Mouse (Mus musculus) C2C12 (cell line): ENCODE data around the gene Chrna4. TPM values are rescaled to one million over a fixed set of nuclear protein-coding genes. Genes with fewer than 3 reads are reported as not detected.

Source experiments
- H3K27me3 ChIP-seq: one replicate; pipeline ENCODE4 v1.6.1; 2011; ENCODE audit not compliant: control insufficient read depth, insufficient read depth, insufficient read length
- H3K36me3 ChIP-seq: one replicate; pipeline ENCODE4 v1.6.1; 2011; ENCODE audit not compliant: control insufficient read depth, insufficient read depth
- H3K4me3 ChIP-seq: one replicate; pipeline ENCODE4 v1.5.1; 2011; ENCODE audit warnings: mild to moderate bottlenecking, control low read depth; ENCODE audit not compliant: poor library complexity, insufficient read depth, severe bottlenecking
- H3K79me2 ChIP-seq: one replicate; pipeline ENCODE4 v1.6.1; 2011; ENCODE audit not compliant: control insufficient read depth, insufficient read depth
- H3K79me3 ChIP-seq: one replicate; pipeline ENCODE4 v1.6.1; 2011; ENCODE audit warnings: low read depth, control low read depth
- H3ac ChIP-seq: one replicate; pipeline ENCODE3; 2011; ENCODE audit warnings: low read depth; ENCODE audit not compliant: control insufficient read depth, insufficient read length
- CEBPB ChIP-seq: IDR thresholded peaks from one replicate; pipeline ENCODE4 v1.6.1; 2011; ENCODE audit warnings: low read depth, mild to moderate bottlenecking, control low read depth, moderate library complexity
- CTCF ChIP-seq: IDR thresholded peaks from one replicate; pipeline ENCODE4 v1.5.1; 2011; ENCODE audit not compliant: control insufficient read depth, insufficient read depth, insufficient read length
- FOSL1 ChIP-seq: IDR thresholded peaks from one replicate; pipeline ENCODE4 v1.8.0; 2011; ENCODE audit warnings: mild to moderate bottlenecking, low read length; ENCODE audit not compliant: poor library complexity, insufficient read depth, severe bottlenecking
- MAX ChIP-seq: IDR thresholded peaks from one replicate; pipeline ENCODE4 v1.6.1; 2011; ENCODE audit warnings: mild to moderate bottlenecking, control low read depth
- MYOD1 ChIP-seq: IDR thresholded peaks from one replicate; pipeline ENCODE4 v1.6.1; 2011; ENCODE audit warnings: low read depth; ENCODE audit not compliant: control insufficient read depth, insufficient read length
- MYOG ChIP-seq: IDR thresholded peaks from one replicate; pipeline ENCODE4 v1.6.1; 2011; ENCODE audit not compliant: control insufficient read depth, insufficient read length; ENCODE audit errors: extremely low read depth
- USF1 ChIP-seq: IDR thresholded peaks from one replicate; pipeline ENCODE4 v1.6.1; 2011; ENCODE audit warnings: low read depth, mild to moderate bottlenecking, control low read depth, moderate library complexity
- polyA plus RNA-seq: library from polyadenylated mRNA; unstranded; fragments of >200 nt; fragmentation: generic; extraction: Trizol; gene quantifications from one replicate; pipeline ENCODE4 v1.2.1, GENCODE M21; 2012; ENCODE audit warnings: missing spikeins

Gene Chrna4
- polyA plus RNA-seq, 1 experiment, result not detected

DNA sequence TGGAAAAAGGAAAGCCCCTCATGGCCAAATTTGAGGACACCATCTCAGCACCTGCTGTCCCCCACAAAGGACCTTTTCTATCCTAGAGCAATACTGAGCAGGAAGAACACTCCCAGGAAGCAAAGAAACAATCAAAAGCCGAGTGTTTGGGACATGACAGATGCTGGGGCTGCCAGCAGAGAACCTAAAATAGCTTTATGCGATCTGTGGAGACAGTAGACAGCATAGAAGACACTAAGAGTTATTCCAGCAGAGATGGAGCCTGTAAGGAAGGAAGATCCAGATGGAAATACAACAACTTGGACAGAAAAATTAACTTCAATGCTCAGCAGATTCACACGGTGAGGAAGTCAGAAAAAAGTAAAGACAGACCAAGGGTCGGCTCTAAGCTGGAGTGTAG lies 22.5 kb upstream of the Chrna4 start:
- Histone ChIP-seq H3K79me2 (no peaks in the 10 kb centered on the region), H3K36me3 (no peaks in the 10 kb centered on the region), H3K79me3 (no peaks in the 10 kb centered on the region), H3K27me3 (peaks cover 17% of the 10 kb centered on the region), H3K4me3 (no peak overlapping the region), H3ac (no peak overlapping the region)
- TF ChIP-seq FOSL1 (no peak), CTCF (no peak), MAX (no peak), USF1 (no peak), MYOG (no peak), CEBPB (no peak), MYOD1 (no peak)

DNA sequence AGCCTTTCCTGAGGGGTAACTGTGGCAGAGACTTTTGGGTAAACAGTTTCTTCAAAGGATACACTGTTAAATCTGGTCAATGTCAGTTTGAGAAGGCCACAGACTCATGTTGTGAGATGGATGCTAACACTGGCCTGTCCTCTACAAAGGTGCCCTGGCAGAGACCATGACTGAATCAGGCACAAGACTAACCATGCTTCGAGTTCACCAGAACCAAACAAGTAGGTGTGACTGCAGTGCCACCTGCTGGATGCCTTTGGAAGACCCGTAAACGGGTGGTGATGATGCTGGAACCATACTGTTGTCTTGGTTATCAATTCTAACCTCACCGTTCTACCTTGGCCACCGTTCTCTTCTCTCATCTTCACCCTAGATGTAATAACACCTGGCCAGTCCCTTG lies 16.8 kb upstream of the Chrna4 start:
- H3ac ChIP-seq, result no peak overlapping the region
- H3K79me2 ChIP-seq, result no peaks in the 10 kb centered on the region
- no peak overlapping the region for H3K4me3 ChIP-seq
- no peaks in the 10 kb centered on the region for H3K79me3 ChIP-seq
- H3K27me3 ChIP-seq, result peaks cover 41% of the 10 kb centered on the region
- no peak for TF ChIP-seq USF1
- TF ChIP-seq MAX, result no peak
- peak; percentile 76 for TF ChIP-seq CTCF
- TF ChIP-seq CEBPB, result no peak
- H3K36me3 ChIP-seq, result no peaks in the 10 kb centered on the region

- Histone ChIP-seq H3K27me3 (peaks cover 52% of the 10 kb centered on the region), H3K36me3 (no peaks in the 10 kb centered on the region), H3ac (no peak overlapping the region), H3K79me2 (no peaks in the 10 kb centered on the region), H3K4me3 (no peak overlapping the region), H3K79me3 (no peaks in the 10 kb centered on the region)
- TF ChIP-seq MYOD1, result no peak
- TF ChIP-seq CEBPB, result no peak
- TF ChIP-seq MAX, result no peak
- no peak for TF ChIP-seq CTCF
- TF ChIP-seq USF1, result no peak
- TF ChIP-seq MYOG, result no peak
- TF ChIP-seq FOSL1, result no peak
Measured at GRCm38 (mm10) chr2:181058193-181058592, 14.8 kb upstream of the Chrna4 start.

DNA sequence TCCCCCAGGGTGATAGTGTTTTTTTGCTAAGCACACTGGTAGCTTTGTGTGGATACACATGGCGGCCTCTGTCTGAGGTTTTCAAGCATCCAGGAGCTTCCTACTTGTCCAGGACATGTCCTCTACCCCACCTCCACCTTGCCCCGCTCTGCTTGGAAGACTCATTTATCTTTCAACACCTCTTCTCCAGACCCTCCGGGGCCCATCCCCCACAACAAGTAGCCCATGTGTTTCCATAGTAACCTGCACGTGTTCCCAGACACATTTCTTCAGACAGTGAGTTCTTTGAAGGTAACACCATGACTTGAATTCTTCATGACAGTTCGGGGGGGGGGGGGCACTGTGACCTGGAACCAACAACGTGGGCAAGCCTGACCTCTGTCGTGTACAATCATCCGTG lies 14.0 kb upstream of the Chrna4 start:
- no peaks in the 10 kb centered on the region for H3K79me2 ChIP-seq
- H3K79me3 ChIP-seq, result no peaks in the 10 kb centered on the region
- H3ac ChIP-seq, result no peak overlapping the region
- no peak for TF ChIP-seq MYOG
- no peak for TF ChIP-seq USF1
- no peak for TF ChIP-seq MAX
- no peak for TF ChIP-seq MYOD1
- no peak for TF ChIP-seq CEBPB
- TF ChIP-seq CTCF, result no peak
- TF ChIP-seq FOSL1, result no peak
- no peak overlapping the region for H3K4me3 ChIP-seq
- peaks cover 57% of the 10 kb centered on the region for H3K27me3 ChIP-seq
- H3K36me3 ChIP-seq, result no peaks in the 10 kb centered on the region

GRCm38 (mm10) chr2:181052171-181052570 lies 8.8 kb upstream of the Chrna4 start:
- Histone ChIP-seq H3ac (no peak overlapping the region), H3K36me3 (no peaks in the 10 kb centered on the region), H3K79me2 (no peaks in the 10 kb centered on the region), H3K4me3 (no peak overlapping the region), H3K27me3 (peaks cover 57% of the 10 kb centered on the region), H3K79me3 (no peaks in the 10 kb centered on the region)
- TF ChIP-seq CTCF (no peak), CEBPB (no peak), FOSL1 (no peak), MYOG (no peak), USF1 (no peak)

- no peak for TF ChIP-seq USF1
- Histone ChIP-seq H3K27me3 (peaks cover 36% of the 10 kb centered on the region), H3K79me3 (no peaks in the 10 kb centered on the region), H3ac (no peak overlapping the region), H3K4me3 (no peak overlapping the region), H3K36me3 (no peaks in the 10 kb centered on the region), H3K79me2 (no peaks in the 10 kb centered on the region)
Measured at GRCm38 (mm10) chr2:181048986-181049385, 5.6 kb upstream of the Chrna4 start.
